Mouse (Mus musculus) urinary bladder, postnatal 25 days (tissue): Measurements from ENCODE around the gene Coro1c.

ENCODE experiments used
- DNase-seq: peaks from one replicate; pipeline ENCODE4 v3.0.0; 2022; ENCODE audit warnings: low spot score

The Coro1c gene

DNA sequence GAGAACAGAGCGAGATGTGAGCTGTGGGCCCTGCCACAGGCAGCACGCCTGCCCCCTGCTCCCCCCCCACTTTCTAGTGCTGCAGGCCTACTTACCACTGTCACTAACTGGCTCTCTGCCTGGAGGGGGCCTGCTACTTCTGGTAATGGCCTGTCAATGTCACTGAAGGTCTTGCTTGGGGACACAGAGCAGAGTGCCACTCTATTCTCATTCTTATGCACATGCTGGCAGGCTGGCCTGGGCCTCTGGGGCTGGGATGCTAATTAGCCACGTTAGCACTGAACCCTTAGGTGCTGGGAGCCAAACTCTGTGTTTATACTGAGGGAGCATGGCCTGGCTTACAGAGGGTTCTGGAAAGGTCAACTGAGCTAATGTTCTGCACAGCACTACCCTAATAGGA, 52.9 kb downstream of the Coro1c start:
- DNase-seq: no peak

DNA sequence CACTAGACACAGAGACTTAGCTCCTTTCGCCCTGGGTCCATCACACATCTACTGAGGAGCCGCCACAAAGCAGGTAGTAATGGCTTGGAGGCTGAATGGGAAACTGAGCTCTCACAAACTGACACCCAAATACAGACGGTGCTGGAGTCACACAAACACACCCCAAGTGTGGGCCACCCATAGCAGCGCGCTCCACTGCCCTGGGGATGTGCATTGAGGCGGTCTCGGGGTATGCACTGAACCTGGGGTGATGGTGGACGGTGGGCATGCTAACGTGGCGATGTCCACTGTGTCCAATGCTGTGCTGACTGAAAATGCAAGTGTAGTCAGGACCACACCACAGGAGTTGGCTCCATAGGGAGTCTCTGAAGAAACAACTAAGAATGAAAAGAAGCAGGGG, 53.4 kb downstream of the Coro1c start:
- DNase-seq: no peak

DNA sequence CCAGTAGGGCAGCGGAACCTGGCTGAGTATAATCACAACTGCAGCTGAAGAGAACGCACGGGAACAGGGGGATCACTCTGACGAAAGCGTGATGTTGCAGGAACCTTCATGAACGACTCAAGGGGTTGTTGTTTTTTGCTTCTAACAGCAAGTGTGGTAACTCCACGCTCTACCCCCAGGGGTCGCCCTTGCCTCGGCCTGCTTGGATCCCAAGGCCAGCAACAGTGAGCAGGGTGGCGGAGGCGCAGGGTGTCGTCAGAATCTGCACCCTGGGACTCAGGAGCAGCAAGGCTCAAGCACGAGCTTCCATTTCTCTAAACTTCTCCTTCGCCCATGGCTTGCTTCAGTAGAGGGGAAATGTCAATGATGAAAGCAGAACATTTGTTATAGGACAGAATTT, 54.1 kb downstream of the Coro1c start:
- peak; percentile 89 for DNase-seq

DNA sequence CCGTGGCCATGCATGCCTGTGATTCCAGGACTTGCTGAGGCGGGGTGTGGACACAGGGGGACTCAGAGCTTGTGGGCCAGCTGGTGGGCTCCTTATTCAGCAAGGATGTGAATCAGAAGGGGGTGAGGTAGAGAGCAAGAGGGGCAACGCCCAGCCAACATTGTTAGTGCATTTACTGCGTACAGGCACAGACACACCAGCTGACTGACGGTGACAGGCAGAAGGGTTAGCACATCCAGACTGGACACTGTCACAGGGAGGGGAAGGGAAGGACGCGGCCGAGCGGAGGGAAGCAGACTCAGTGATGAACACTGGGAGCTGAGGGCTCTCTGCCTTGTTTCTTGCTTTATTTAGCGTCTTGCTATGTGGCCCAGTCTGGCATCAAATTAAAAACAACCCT, 55.0 kb downstream of the Coro1c start:
- no peak for DNase-seq

DNA sequence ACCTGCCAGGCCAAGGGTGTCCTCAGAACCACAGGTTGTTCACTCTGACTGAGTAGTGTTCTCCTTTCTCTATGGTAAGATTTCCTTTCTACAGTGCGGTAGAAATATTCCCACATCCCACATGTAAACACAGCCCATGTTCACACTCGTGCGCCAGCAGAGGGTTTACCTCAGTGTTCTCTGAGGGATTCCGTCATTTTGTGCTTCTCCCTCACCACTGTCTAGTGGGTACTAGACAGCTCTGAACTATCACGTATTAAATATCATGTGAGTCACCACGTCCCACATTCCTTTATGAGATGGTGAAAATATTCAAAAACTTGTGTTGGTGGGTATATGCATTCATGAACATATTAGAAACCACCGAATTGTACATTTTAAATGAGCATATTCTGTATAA, 56.1 kb downstream of the Coro1c start:
- no peak for DNase-seq

DNA sequence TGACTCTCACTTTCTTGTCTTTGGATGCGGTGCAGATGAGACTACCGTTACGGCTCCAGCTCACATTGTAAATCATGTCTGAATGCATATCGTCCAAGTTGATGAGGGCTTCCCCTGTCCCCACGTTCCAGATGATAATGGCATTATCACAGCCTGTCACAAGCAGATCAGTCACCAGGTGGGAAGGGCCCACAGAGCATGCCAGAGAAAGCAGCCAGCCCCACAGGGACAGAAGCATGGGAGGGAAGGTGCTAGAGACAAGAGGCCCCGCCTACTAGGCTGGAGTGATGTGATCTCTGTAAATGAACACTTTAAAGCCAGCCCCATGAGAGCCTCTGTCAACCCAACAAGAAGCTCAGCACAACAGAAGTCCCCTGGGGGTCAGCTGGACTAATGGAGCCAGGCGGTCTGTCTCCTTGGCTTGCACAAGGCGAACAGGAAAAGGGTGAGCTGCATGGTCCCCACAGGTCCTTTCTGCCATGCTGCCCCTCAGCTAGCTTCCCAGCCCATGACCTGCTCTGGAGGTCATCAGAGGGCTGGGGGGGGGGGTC, 57.8 kb downstream of the Coro1c start:
- no peak for DNase-seq

DNA sequence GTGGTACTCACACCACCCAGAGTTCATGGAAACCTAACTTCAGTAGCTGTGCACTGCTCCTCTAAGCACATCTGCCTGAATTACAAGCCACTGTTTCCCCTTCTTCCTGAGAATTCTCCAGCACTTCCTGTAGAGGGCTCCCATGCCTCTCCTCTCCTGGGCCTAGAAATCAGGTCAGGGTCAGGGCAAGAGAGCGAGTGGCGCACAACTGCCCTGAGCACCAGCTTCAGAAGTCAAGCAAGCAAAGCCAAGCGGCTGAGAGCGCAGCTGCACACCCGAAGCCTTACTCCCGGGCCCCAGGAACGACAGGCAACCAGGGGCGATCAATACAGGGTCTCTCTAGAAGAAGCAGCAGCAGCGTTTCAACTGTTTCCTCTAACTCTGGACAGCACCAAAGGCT, 60.9 kb downstream of the Coro1c start:
- no peak for DNase-seq

DNA sequence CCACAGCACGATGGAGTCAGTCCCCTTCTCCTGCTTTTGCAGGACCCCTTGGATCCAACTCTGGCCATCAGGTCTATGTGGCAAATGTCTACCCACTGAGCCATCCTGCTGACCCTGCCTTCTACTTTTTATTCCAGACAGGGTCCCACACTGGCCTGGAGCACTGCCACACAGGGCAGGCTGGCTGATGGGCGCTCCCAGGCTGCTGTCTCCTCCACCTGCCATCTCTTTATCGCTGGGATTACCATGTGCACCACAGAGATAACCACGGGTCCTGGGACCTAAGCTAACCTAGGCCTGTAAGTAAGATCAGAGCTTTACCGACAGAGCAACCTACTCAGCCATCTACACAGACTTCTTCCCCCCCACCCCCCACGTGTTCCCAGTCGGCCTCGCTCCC, 61.9 kb downstream of the Coro1c start:
- DNase-seq: no peak

DNA sequence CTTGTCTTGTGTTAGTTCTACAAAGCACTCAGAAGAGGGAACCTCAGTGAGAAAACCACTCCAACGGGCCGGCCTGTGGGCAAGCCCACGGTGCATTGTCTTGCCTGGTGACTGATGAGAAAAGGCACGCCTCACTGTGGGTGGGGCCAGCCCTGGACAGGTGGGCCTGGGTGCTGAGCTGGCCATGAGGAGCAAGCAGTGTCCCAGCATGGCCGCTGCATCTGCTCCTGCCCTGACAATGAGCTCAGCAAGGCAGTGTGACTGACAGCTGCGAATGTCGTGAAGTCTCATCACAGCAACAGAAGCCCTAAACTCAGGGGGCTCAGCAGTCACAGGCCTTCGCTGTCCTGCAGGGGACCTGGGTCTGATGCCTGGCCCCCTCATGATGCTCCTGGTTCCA, 62.9 kb downstream of the Coro1c start:
- no peak for DNase-seq

DNA sequence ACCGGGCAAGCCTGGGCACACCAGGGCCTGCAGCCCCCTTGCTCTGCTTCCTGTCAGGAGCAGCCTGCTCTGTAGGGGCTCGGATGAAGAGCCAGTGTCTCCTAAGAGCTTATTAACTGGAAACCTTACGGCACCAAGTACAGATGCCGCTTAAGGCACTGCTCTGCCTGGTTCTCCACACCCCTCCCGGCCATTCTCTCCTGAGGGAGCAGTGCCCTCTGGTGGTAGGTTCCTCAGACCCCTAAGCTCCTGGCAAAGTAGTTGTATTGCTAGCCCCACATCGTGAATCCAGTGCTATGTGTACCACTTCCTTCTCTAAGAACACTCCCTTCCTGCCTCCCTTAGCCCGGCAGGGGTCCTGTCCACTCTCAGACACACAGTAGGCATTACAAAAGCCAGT, 63.8 kb downstream of the Coro1c start:
- peak; percentile 63 for DNase-seq

DNA sequence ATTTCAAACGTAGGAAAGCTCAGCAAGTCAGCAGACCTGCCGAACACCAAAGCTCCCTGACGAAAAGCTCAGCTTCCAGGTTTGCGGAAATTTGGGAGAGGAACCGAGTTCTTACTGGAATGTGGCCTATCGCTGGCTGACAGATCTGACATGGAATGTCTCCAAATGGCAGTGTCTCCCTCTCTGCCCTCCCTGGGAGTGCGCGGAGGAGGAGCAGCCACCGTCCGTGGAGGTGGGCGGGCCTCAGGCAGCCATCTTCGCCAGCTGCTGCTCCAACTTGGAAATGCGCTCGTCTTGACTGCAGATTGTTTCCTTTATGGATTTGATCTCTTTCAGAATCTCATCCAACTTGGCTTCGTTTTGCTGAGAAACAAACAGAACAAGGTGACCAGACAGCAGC, 64.5 kb downstream of the Coro1c start:
- DNase-seq: no peak

DNA sequence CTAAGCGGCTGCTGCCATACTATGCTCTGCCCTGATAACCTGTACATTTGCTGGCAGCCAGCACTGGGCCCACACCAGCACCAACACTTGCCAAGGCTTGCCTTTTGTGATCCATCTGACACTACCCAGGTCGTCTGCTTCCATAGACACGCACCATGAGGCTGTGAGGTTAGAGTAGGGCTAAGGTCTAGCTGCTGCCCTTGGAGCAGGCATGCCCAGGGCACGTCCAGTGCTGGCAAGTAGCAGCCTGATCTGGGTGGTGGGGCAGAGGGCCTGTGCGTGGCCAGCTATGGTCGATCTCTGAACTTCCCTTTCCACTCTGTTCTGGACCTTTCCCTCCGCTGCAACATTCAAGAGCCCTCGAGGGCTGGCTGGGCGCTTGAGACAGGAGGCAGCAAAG, 65.7 kb downstream of the Coro1c start:
- DNase-seq: no peak

DNA sequence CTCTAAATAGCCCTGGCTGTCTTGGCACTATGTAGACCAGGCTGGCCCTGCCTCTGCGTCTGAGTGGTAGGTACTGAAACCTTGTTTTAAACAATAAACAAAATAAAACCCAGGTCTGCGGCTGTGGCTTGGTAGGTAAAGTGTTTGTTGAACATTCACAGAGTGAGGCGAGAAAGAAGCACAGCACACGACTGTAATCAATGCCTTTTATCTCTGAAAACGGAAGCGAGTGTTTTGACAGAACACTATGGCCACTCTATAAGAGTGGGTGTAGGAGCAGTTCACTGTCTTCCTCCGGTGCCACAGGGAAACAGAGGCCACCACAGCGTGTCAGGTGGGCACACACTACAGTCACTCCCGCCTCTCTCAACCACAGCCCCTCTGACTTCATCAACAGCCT, 66.3 kb downstream of the Coro1c start:
- no peak for DNase-seq

DNA sequence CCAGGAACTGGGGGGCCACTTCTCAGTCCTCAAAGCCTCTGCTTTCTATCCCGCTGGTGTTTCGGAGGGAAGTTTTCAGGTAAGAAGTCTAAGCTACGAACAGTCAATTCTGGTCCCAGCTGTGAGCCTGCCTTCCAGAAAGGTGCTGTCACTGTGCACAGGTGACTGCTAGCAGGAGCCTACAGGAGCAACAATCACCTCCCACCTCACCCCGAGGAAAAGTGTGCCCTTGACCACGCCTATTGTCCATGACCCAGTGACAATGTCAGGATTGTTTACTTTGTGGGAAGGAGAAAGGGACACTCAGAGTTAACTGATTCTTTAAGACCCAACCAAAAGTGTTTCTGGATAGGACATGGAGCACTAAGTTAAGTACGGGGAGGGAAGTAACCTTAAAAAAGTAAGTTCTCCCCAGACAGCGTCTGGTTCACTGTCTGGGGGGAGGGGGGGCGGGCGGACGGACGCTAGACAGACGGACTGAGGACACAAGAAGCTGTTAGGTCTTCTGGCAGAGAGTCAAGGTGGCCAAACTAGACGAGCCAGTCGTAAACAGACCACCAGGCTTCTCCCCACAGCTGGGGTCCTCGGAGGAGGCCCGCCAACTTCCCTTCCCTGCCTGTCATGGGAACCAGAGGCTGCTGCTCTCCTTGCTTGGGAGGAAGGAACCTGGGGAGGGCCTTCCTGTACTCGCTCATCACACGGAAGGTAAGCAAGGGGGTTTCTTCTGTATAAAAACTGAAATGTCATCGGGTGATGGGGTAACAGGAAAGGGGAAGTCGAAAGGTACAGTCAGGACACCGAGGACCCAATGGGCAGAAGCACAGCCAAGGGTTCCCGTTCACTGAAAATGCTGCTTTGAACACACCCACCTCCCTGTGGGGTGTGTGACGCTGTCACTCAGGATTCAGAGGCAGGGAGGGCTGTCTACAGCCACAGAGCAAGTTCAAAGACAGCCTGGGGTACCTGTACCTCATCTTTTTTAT, 67.0 kb downstream of the Coro1c start:
- DNase-seq: no peak

DNA sequence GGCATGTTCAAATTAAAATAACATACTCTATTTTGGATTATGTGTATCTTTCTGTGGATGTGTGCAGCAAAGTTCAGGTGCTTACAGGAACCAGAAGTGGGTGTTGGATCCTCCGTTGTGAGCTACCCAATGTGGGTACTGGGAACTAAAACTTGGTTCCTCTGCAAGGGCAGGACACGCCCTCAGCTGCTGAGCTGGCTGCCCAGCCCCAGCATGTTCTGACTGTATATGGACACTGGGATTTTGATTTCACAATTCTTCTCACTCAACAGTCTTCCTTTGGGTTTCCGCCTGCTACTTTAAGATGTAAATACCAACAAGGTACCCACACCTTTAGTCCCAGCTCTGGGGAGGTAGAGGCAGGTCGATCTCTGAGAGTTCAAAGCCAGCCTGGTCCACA, 68.1 kb downstream of the Coro1c start:
- no peak for DNase-seq

DNA sequence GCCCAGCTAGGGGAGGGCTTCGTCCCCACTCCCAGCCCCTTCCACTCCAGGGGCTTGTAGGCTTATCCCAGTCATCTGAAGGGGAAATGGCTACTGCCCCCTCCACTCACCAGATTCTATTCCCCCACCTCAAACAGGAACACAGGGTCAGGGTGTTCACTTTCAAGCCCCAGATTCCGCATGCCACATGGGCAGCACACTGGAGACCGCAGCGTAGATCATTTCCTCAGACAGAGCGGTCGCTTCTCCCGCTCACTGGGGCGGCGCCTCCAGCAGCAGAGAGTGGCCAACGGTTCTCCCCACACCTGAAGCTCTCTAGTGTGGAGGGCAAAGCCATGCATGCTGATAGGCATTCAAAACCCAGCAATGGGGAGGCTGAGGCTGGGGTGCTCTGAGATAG, 71.6 kb downstream of the Coro1c start:
- DNase-seq: no peak

DNA sequence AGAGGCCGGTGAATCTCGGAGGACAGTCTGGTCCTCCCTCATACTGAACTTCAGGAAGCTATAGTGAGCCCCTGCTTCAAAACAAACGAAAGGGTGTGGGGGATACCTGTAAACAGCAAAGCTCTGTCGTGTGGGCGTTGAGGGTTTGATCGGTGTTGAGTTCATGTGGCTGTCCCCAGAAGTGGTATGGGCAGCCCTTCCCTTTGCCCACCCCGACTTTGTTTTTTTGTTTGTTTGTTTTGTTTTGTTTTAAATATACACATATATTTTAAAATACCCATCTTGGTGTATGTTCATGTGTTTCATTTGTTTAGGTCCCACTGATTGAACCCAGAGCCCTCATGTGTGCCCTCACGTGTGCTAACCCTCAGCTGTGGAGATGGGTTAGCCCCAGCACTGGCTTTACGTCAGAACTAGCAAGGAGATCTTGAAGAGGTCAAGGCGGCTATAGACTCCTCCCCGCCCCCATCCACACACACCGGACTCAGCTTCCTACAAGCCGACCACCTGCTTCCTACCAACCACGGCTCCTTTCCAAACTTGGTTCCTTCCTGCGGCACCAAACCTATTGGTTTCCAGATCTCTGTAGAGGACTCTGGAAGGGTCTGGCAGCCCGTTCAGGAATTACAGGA, 75.1 kb downstream of the Coro1c start:
- DNase-seq: no peak

DNA sequence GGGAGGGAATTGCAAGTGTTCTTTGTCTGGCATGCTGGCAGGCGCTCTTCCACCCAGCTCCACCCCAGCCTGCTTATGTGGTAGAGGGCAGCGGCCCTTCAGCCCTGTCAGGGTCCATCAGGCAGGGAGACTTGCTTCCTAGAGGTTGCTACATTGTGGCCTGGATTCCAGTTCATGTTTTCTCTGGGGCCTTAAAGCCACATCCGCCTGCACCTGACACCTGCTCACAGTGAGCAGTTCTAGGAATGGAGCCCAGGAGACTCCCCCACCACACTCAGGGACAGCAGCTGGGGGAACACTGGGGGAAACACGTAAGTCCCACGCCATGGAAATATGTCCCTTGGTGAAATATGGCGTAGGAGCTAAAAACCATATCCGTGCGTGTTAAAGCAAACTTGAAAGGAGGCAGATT, 76.1 kb downstream of the Coro1c start, which contains the start of gene Selplg:
Selplg (minus strand) TSS at position 155 of the 412 bp plus-strand sequence.
- no peak for DNase-seq

DNA sequence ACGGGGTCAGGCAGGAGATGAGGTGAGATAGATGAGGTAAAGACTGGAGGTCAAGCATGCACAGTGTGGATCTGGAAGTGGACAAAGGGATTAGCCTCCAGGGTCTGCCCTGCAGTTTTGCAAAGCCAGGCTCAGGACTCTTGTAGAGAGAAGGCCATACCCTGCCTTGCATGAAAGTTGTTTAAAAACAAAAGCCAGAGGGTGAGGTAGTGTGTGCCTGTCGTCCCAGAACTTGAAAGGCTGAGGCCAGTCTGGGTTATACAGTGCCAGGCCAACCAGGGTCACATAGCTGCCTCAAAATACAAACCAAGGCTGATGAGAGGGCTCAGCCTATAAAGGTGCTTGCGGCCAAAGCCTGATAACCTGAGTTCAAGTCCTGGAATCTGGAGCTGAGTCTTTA, 76.8 kb downstream of the Coro1c start:
- DNase-seq: no peak

DNA sequence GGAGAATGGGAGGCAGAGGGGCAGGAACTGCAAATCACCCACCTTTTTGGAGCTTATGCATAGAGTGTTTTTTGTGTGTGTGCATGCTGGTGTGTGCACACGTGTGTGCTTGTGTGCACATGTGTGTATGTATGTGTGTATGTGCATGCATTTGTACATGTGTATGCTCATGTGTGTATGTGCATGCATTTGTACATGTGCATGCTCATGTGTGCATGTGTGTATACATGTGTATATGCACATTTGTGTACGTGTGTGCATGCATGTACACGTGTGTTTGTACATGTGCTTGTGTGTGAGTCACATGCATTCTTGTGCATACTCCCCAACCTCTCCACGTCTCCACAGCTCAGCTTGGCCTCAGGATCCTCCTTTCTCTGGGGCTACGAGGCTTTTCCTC, 77.8 kb downstream of the Coro1c start:
- DNase-seq: no peak

DNA sequence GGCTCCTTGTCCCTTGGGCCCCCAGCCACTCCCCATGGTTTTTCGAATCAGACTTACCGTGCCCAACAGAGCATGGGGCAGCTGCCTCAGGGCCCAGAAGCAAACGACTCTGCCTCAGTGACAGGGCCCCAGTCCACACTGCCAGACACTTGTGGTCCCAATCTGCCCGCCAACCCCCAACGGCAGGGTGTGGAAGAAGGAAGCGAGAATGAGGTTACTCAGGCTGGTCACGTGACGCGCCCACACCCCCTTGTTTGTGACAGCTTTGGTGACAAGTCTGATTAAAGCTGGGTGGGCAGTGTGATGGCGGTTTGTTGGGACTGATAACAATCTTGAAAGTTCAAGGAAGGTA, 78.3 kb downstream of the Coro1c start:
- DNase-seq: no peak

DNA sequence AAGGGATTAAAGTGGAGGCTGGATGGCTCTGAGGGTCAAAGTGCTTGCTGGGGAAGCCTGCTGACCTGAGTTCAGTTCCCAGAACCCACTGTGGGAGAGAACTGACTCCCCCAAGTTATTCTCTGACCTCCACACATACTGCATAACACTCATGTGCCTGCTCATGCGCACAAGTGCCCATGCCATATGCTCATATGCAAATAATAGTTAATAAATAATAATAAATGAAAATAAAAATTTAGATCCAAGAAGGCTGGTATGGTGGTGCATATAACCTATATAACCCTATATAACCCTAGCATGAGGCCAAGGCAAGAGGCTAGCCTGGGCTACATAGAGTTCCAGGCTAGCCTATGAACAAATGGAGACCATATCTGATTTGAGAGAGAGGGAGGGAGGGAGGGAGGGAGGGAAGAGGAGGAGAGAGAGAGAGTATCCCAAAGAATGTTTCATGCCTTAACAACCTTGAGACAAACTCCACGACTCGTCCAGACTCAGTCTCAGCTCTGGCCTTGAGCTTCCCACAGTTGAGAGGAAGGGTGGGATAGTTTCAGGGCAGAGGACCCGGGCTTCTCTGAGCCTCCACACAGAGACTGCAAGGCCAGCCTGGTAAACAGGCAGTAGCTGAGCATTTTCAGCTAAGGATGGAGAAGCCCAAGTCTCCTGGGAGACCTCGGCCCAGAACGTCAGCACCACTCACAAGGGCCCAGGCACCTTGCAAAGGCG, 78.8 kb downstream of the Coro1c start:
- no peak for DNase-seq

DNA sequence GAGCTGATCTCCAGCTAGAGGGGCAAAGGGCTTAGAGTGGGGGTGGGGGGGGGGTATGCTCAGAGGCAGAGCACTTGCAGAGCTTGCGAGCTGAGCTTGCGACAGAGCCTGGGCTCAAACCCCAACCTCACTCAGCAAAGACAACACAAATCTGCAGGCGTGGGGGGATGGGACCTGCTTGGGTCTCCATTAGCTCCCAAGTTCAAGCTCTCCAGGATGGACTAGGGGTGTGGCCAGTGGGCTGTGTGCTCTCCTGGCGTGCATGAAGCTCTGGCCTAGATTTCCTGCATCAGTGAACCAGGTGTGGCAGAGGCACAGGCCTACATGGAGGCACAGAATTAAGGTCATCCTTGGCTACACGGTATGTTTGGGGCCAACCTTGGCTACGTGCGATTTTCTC, 80.1 kb downstream of the Coro1c start:
- no peak for DNase-seq
